Mouse (Mus musculus) neural tube, embryonic 14.5 days (tissue): ENCODE data around the gene Gck. TPM values are rescaled to one million over a fixed set of nuclear protein-coding genes. Genes with fewer than 3 reads are reported as not detected.
"Not testable (repeated sequence)": the region's sequence is repeated elsewhere in the genome, so short reads cannot be mapped to it uniquely, and the experiment has no call there.

Experiments used
- ATAC-seq: fragments of 200-750 bp; cut with Nextera tagmentation; 2 replicates; pipeline ENCODE4 v1.8.0; 2017; ENCODE audit warnings: low read depth, mild to moderate bottlenecking, moderate TSS enrichment, moderate library complexity
- H3K27ac ChIP-seq: fragments of 300-500 bp; sonication (generic); 2 replicates; pipeline ENCODE4 v1.5.1; 2014; ENCODE audit warnings: low read depth, mild to moderate bottlenecking, control low read depth, low read length, moderate library complexity, mixed read lengths
- H3K27me3 ChIP-seq: fragments of 300-500 bp; sonication (generic); 2 replicates; pipeline ENCODE4 v1.6.1; 2014; ENCODE audit warnings: low read length; ENCODE audit not compliant: control insufficient read depth, insufficient read depth
- H3K36me3 ChIP-seq: fragments of 300-500 bp; sonication (generic); 2 replicates; pipeline ENCODE4 v1.6.1; 2014; ENCODE audit warnings: low read length, mixed read lengths; ENCODE audit not compliant: control insufficient read depth, insufficient read depth
- H3K4me1 ChIP-seq: fragments of 300-500 bp; sonication (generic); 2 replicates; pipeline ENCODE4 v1.6.1; 2014; ENCODE audit warnings: low read length; ENCODE audit not compliant: control insufficient read depth, insufficient read depth
- H3K4me2 ChIP-seq: fragments of 300-500 bp; sonication (generic); 2 replicates; pipeline ENCODE4 v1.6.1; 2014; ENCODE audit warnings: mild to moderate bottlenecking, low read depth, low read length, control low read depth
- H3K4me3 ChIP-seq: fragments of 300-500 bp; sonication (generic); 2 replicates; pipeline ENCODE4 v1.5.1; 2014; ENCODE audit warnings: low read depth, low read length, control low read depth, mixed read lengths
- H3K9ac ChIP-seq: fragments of 300-500 bp; sonication (generic); replicated peaks from 2 replicates; pipeline ENCODE4 v1.6.1; 2014; ENCODE audit warnings: low read depth, mild to moderate bottlenecking, control low read depth, low read length, mixed read lengths
- H3K9me3 ChIP-seq: fragments of 300-500 bp; sonication (generic); 2 replicates; pipeline ENCODE4 v1.6.1; 2016; ENCODE audit warnings: low read length; ENCODE audit not compliant: control insufficient read depth
- WGBS: fragments of 180-500 bp; shearing (Covaris S2); extraction: QIAGEN DNeasy Blood & Tissue Kit; methylation state at CpG from one replicate; pipeline ENCODE4 v1.1.7; 2014; 5-methylcytosine and 5-hydroxymethylcytosine counted together
- polyA plus RNA-seq: library from polyadenylated mRNA; unstranded; fragments of >200 nt; fragmentation: Nextera tagmentation; extraction: Ambion mirVana; gene quantifications from 2 replicates; pipeline ENCODE4 v1.2.1, GENCODE M21; 2014

Gene Gck
- polyA plus RNA-seq, 1 experiment from 2014 or later, result 3.5 TPM

DNA sequence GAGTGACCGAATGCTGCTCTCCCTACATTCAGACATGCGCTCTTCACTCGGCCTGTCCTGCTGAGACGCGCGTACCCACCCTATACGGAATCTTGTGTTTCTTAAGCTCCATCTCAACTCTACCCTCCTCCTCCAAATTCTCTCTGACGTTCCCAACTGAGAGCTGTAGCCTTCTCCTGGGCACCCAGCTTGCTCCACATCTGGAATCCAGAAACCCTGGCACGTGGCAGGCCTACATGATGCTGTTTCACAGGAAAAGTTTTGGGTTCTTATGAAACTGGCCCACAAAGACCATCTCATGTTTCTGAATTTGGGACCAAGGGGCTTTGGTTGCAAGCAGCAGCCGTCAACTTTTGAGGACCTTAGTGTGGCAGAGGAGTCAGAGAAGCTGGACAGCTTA, 50.6 kb downstream of the Gck start:
- H3K27me3 ChIP-seq, result no peaks in the 10 kb centered on the region
- peaks cover 17% of the 10 kb centered on the region for H3K4me1 ChIP-seq
- no peaks in the 10 kb centered on the region for H3K36me3 ChIP-seq
- H3K4me2 ChIP-seq, result no peak overlapping the region
- no peak overlapping the region for H3K4me3 ChIP-seq
- H3K9ac ChIP-seq, result no peak overlapping the region
- WGBS, result 95% methylated on average over 10 of the region's 10 CpGs
- H3K27ac ChIP-seq, result no peak overlapping the region
- ATAC-seq, result no peak
- H3K9me3 ChIP-seq, result no peaks in the 10 kb centered on the region

DNA sequence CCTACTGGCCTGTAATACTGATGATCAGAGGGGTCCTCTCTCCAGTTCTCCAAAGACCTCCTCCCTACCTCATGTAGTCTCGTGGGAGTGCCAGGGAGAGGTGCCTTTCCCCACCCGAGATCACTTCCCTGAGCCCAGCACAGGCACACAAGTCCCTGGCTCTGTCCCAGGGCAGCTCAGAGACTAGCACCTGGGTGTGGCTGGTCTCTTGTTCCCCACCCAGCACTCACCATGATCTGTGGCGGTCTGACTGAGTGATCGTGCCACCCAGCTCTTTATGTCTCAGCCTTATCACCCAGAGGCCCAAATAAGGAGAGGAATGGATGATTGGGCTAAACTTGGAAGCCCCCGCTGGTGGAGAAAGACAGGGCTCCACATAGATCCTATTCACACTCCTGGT, 51.4 kb downstream of the Gck start, which contains the start of gene Myl7:
Myl7 (minus strand) TSS at position 252 of the 400 bp plus-strand sequence.
- Histone ChIP-seq H3K9ac (no peak within 1 kb of the TSS), H3K4me2 (no peak within 1 kb of the TSS), H3K27me3 (no peaks in the 10 kb centered on the region), H3K36me3 (no peaks in the 10 kb centered on the region), H3K4me3 (no peak within 1 kb of the TSS), H3K9me3 (no peaks in the 10 kb centered on the region), H3K27ac (no peak within 1 kb of the TSS), H3K4me1 (peaks cover 17% of the 10 kb centered on the region)
- 73% methylated on average over 5 of the region's 5 CpGs for WGBS
- ATAC-seq, result no peak

DNA sequence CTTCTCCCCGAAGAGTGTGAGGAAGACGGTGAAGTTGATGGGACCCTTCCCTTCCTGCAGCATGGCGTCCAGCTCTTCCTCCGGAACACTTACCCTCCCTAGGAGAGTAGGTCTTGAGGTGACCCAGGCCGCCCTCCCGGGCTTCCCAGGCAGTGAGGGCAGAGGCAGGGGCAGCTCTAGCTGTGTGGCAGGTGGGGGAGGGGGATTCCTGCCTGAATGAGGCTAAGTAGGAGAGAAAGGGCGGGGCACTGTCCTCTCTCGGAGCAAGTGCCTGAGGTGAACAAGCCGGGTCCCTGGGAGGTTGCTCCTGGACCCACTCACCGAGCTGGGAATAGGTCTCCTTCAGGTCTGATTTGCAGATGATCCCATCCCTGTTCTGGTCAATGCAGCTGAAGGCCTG, 52.0 kb downstream of the Gck start:
- no peak overlapping the region for H3K4me2 ChIP-seq
- no peak overlapping the region for H3K27ac ChIP-seq
- no peak overlapping the region for H3K4me3 ChIP-seq
- ATAC-seq, result no peak
- no peak overlapping the region for H3K9ac ChIP-seq
- 21% methylated on average over 10 of the region's 10 CpGs for WGBS
- H3K4me1 ChIP-seq, result peaks cover 17% of the 10 kb centered on the region
- H3K36me3 ChIP-seq, result no peaks in the 10 kb centered on the region
- no peaks in the 10 kb centered on the region for H3K27me3 ChIP-seq
- no peaks in the 10 kb centered on the region for H3K9me3 ChIP-seq

DNA sequence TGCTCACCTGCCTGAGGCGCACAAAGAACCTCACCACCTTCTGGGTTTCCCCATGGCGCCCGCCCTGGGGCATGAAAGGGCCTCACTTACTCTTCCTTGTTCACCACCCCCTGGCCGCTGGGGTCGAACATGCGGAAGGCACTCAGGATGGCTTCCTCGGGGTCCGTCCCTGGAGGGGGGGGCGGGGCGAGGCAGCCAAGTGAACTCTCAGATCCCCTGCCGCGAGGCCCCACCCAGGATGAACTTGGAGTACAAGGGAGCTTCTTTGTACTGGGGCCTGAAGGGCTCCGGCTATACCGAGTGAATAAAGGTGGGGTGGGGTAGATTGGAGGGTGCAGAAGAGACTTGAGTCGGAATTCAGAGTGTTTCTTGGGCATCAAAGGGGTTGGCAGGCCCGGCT, 52.7 kb downstream of the Gck start:
- no peak overlapping the region for H3K4me3 ChIP-seq
- H3K4me1 ChIP-seq, result peaks cover 12% of the 10 kb centered on the region
- no peak overlapping the region for H3K27ac ChIP-seq
- H3K27me3 ChIP-seq, result no peaks in the 10 kb centered on the region
- no peak overlapping the region for H3K9ac ChIP-seq
- 18% methylated on average over 16 of the region's 16 CpGs for WGBS
- no peak for ATAC-seq
- H3K36me3 ChIP-seq, result no peaks in the 10 kb centered on the region
- no peak overlapping the region for H3K4me2 ChIP-seq
- no peaks in the 10 kb centered on the region for H3K9me3 ChIP-seq

DNA sequence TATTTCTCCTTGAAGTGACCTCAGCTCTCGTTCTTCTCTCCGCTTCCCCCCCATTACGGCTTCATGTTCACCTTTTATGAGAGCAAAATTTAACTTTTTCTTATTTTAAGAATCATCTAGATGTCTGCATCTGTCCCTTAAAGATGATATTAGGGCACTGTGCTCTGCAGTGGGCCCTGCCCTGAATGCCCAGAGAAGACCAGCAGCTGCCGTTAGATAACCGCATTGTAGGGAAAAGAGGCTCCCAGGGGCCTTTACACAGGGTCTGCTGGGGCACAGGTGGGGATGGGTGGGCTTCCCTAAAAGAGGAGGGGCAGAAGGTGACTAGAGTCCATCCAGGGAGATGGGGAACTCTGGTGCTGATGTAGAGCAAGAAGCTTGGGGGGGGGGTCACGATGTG, 56.1 kb downstream of the Gck start:
- WGBS, result 51% methylated on average over 6 of the region's 6 CpGs
- no peaks in the 10 kb centered on the region for H3K9me3 ChIP-seq
- no peak overlapping the region for H3K4me2 ChIP-seq
- ATAC-seq, result no peak
- H3K9ac ChIP-seq, result no peak overlapping the region
- 0 out of 2 replicates have a peak, but pooled peaks cover 3% of the 10 kb centered on the region for H3K4me1 ChIP-seq
- H3K27me3 ChIP-seq, result no peaks in the 10 kb centered on the region
- no peak overlapping the region for H3K27ac ChIP-seq
- H3K4me3 ChIP-seq, result no peak overlapping the region
- H3K36me3 ChIP-seq, result no peaks in the 10 kb centered on the region

DNA sequence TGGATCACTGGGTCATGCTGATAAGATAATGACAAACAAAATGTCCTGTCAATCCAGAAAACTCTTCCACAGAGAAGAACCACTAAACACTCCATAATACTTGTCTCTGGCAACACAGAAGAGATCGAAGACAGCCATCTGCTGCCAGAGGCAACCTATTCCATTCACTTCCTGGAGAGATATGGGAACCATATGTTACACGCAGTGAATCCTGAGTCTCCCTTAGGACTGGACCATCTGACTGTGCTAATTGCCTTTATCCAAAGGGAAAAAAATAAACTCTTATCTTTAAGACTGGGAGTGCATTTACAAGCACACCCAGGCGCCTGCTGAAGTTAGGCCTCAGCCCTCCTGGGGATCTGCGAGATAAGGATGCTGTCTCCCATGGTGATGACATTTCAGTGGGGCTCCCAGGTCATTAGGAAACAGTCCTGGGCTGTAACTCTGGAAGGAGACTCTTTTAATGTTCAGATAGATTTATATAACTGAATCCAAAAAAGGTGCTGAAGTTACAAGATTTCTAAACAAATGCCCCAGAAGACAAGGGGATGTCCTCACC, 57.0 kb downstream of the Gck start:
- WGBS, result 35% methylated on average over 4 of the region's 4 CpGs
- H3K4me3 ChIP-seq, result no peak overlapping the region
- ATAC-seq, result no peak
- no peak overlapping the region for H3K9ac ChIP-seq
- no peaks in the 10 kb centered on the region for H3K27me3 ChIP-seq
- H3K27ac ChIP-seq, result no peak overlapping the region
- no peaks in the 10 kb centered on the region for H3K36me3 ChIP-seq
- H3K4me1 ChIP-seq, result 0 out of 2 replicates have a peak, but pooled peaks cover 3% of the 10 kb centered on the region
- no peaks in the 10 kb centered on the region for H3K9me3 ChIP-seq
- H3K4me2 ChIP-seq, result no peak overlapping the region

DNA sequence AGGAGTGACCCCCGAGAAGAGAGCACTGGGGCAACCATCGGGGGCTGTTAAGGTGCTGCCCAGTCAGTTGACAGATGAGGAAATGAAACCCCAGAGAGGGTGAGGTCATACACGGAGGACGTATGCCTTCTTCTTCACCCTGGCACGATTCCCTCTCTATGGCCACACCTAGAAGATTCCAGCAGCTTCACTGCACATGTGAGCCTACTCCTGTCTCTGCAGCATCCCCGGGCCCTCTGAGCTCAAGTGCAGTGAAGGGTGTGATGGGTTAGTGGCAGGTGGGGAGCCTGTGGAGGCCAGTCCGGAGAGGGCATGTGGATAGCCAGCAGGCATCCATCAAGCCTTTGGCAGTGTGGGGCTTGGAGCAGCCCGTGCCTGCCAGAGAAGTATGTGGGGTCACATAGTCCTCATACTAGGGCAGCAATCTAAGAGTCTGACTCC, 57.7 kb downstream of the Gck start:
- H3K4me2 ChIP-seq, result no peak overlapping the region
- no peak overlapping the region for H3K4me3 ChIP-seq
- no peak overlapping the region for H3K9ac ChIP-seq
- no peak overlapping the region for H3K27ac ChIP-seq
- H3K27me3 ChIP-seq, result no peaks in the 10 kb centered on the region
- no peaks in the 10 kb centered on the region for H3K36me3 ChIP-seq
- ATAC-seq, result 0 out of 2 replicates have a peak, but pooled peaks have one; percentile 26
- WGBS, result 59% methylated on average over 8 of the region's 8 CpGs
- H3K4me1 ChIP-seq, result 0 out of 2 replicates have a peak, but pooled peaks cover 3% of the 10 kb centered on the region
- no peaks in the 10 kb centered on the region for H3K9me3 ChIP-seq

DNA sequence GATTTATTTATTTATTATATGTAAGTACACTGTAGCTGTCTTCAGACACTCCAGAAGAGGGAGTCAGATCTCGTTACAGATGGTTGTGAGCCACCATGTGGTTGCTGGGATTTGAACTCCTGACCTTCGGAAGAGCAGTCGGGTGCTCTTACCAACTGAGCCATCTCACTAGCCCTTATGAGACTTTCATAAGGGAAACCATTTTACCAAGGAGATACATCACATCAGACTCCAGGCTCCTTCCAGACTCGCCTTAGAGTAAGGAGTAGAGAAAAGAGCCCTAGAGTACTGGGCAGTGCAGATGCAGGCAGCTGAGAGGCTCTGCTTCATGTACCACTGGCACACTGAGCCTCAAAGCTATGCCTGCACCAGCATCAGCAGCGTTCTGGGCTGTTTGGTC, 61.3 kb downstream of the Gck start:
- ATAC-seq, result not testable (repeated sequence)

DNA sequence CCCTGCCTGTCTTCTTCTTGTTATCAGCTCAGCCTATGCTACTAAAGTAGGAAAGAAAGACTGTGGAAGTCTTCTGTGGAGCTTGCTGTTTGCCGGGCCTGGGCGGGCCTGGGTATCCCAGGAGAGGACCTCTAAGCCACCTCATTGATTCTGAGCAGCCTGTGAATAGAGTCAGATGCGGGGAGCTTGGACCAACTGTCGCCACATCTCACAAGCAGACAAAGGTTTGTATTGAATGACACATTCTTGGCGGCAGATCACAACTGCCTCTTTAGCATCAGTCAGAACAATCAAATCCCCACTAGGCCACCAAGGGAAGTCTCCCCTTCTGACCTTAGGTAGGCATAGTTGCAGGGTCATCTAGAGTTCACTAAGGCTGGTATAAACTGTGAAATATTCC, 62.6 kb downstream of the Gck start:
- Histone ChIP-seq H3K36me3 (no peaks in the 10 kb centered on the region), H3K4me1 (0 out of 2 replicates have a peak, but pooled peaks cover 5% of the 10 kb centered on the region), H3K27ac (no peak overlapping the region), H3K9ac (no peak overlapping the region), H3K27me3 (no peaks in the 10 kb centered on the region), H3K4me2 (no peak overlapping the region), H3K9me3 (no peaks in the 10 kb centered on the region), H3K4me3 (no peak overlapping the region)
- 14% methylated on average over 5 of the region's 5 CpGs for WGBS
- no peak for ATAC-seq

More for the DNA sequence above, 61.3 kb downstream of the Gck start:
- H3K27ac ChIP-seq, result peak overlapping the region; percentile 10; the same call in 1 of the 2 replicates
- H3K36me3 ChIP-seq, H3K4me2 ChIP-seq, H3K9ac ChIP-seq, H3K27me3 ChIP-seq, H3K4me3 ChIP-seq, H3K4me1 ChIP-seq, H3K9me3 ChIP-seq: not testable (repeated sequence)
- 75% methylated on average over 4 of the region's 5 CpGs for WGBS
